Mouse (Mus musculus) urinary bladder, postnatal 14 days (tissue): ENCODE measurements around the gene Mfap1b.
A peak's percentile ranks its signal among the peaks of the same experiment; 100 is the strongest.

ENCODE experiments used
- DNase-seq: peaks from one replicate; pipeline ENCODE4 v3.0.0; 2021; ENCODE audit warnings: low spot score

Gene Mfap1b

GRCm38 (mm10) chr2:121434854-121435253 is 39.0 kb downstream of the Mfap1b start:
- DNase-seq: no peak

DNA sequence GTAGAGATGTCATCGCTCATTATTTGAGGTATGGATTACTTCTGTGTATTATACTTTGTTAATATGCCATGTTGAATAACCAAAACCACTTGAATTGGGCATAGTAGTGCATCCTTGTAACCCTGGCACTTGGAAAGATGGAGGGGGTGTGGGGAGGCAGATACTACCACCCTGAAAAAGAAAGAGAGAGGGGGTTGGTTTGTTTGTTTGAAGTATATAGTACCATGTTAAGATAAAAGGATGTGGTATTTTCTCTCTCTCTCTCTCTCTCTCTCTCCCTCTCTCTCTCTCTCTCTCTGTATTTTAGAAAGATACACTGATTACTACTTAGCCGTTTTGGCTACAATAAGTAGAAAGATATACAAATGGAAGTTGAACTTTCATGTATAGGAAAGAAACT is 48.0 kb downstream of the Mfap1b start:
- no peak for DNase-seq

- no peak for DNase-seq
Measured at GRCm38 (mm10) chr2:121423166-121423565, 50.7 kb downstream of the Mfap1b start.

GRCm38 (mm10) chr2:121418476-121418875 is 55.4 kb downstream of the Mfap1b start:
- no peak for DNase-seq

GRCm38 (mm10) chr2:121416356-121416755 is 57.5 kb downstream of the Mfap1b start:
- no peak for DNase-seq

DNA sequence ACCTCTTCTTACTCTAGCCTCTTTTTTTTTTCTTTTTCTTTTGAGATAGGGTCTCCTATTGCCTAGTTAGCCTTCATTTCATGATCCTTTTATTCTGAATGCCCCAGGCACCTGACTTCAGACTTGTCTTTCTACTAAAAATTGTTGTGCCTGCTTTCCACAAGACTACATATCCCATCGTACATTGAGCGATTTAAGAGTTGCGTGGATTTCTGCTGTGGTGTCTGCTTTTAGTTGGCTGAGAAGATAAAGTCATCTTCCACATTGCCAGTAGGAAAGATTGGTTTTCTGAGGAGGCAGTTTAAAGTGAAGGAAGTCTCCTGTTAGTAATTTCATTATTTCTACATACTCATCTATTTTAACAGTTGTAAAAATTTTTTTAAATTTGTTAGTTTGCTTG is 58.3 kb downstream of the Mfap1b start:
- no peak for DNase-seq

DNA sequence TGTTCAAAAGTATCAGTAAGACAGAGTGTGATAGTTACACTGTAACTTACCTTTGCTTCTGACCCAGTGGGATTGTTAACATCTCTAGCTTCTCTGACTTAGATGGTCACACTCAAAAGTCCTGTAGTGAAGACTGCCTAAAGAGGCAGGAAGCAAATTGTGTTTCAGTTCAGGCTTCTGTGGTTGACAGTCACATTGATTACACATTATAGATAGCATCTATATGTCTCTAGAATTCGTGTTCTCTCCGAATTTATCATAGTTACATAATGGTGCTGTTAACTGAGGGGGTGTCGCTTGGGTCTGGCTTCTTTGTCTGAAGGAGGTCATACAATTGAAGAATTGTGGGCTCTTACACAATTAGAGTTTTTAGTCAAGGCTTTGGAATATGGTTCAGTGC is 58.8 kb downstream of the Mfap1b start:
- no peak for DNase-seq

GRCm38 (mm10) chr2:121414139-121414685 is 59.7 kb downstream of the Mfap1b start:
- peak; percentile 54 for DNase-seq

DNA sequence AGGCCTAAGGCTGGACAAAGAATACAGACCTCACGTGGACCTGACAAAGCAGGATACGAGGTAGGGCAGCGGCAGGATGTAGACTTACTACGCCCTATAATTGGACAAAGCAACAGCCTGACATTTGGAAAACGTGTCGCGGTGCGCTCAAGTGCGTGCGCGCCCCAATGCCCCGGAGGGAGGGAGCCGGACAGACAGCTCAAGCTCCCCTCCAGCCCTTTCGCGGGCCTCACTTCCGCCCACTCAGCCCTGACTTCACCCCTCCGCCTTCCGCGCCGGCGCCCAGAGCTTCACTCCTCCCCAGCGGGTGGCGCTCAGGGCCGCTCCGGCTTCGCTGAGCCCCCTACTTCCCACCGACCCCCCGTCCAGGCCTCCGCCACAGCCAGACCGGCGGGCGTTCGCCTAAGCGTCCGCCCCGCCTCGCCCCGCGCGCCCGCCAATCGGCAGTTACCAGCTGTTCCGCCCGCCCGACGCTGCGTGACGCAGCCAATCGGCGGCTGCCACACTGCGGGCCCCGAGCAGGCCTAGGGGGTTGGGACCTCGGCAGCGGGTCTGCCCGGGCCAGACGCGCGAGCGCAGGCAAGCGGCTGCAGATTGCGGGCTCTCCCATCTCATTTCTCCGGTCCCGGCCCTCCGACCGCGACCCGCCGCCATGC is 60.4 kb downstream of the Mfap1b start, which contains the start of the genes Pdia3 and Catsper2:
Pdia3 (plus strand) TSS at position 389 of the 656 bp plus-strand sequence.
Catsper2 (minus strand) TSS at position 406 of the 656 bp plus-strand sequence.
- DNase-seq: peak; percentile 96

- DNase-seq: peak; percentile 6
Measured at GRCm38 (mm10) chr2:121412843-121413386, 61.0 kb downstream of the Mfap1b start.
